Mouse (Mus musculus): ENCODE results near the gene 2610318N02Rik. TPM values are rescaled to one million over a fixed set of nuclear protein-coding genes. Genes with fewer than 3 reads are reported as not detected.

Gene 2610318N02Rik
- total RNA-seq, 2 experiments from 2014 or later = 1.0 TPM; not detected in 1

Small RNA genes lying within 50 kb of the gene (microRNA-seq; reads per million reads assigned to microRNA genes)
- gene Mir130b (49.6 to 61.4 reads per million in 2 experiments), gene Mir301b (1.8 to 3.0 reads per million in 2 experiments)

Other genes starting within 250 kb of the 2610318N02Rik start
- 10 to 100 TPM; 43.2 to 44.0 TPM for gene Ppm1f, start 228.7 kb downstream of the 2610318N02Rik start, total RNA-seq (2021)
- gene Mapk1, start 141.8 kb downstream of the 2610318N02Rik start, total RNA-seq (2021) = 100 to 1,000 TPM; 519 to 524 TPM
- 10 to 100 TPM; 39.8 to 40.5 TPM for gene Ypel1, start 55.5 kb downstream of the 2610318N02Rik start, total RNA-seq (2021)
- gene Ppil2, start 13.9 kb downstream of the 2610318N02Rik start, total RNA-seq (2021) = 100 to 1,000 TPM in 1 of 2 experiments, 10 to 100 TPM in 1; 86.7 to 102 TPM
- gene Sdf2l1, start 7.2 kb upstream of the 2610318N02Rik start, total RNA-seq (2021) = 10 to 100 TPM; 16.4 to 27.1 TPM
- gene Ydjc, start 19.5 kb upstream of the 2610318N02Rik start, total RNA-seq (2021) = 10 to 100 TPM; 27.7 to 31.8 TPM
- gene Ccdc116, start 22.1 kb upstream of the 2610318N02Rik start, total RNA-seq (2021) = 1 to 10 TPM; 2.1 to 2.2 TPM
- gene Ube2l3, start 77.5 kb upstream of the 2610318N02Rik start, total RNA-seq (2021) = 100 to 1,000 TPM; 149 to 162 TPM
- 1 to 10 TPM; 3.1 to 4.2 TPM for gene Rimbp3, start 83.4 kb upstream of the 2610318N02Rik start, total RNA-seq (2021)
- gene Hic2, start 108.4 kb upstream of the 2610318N02Rik start, total RNA-seq (2021) = 1 to 10 TPM; 4.1 to 5.7 TPM
- 100 to 1,000 TPM in 1 of 2 experiments, 10 to 100 TPM in 1; 83.7 to 112 TPM for gene Tmem191c, start 150.9 kb upstream of the 2610318N02Rik start, total RNA-seq (2021)
- under 1 TPM; 0.63 to 0.79 TPM for gene Serpind1, start 206.2 kb upstream of the 2610318N02Rik start, total RNA-seq (2021)